Mouse (Mus musculus) G1E (cell line): Measurements from ENCODE around the gene Ankrd55. TPM values are rescaled to one million over a fixed set of nuclear protein-coding genes. Genes with fewer than 3 reads are reported as not detected.

Experiments used
- ATAC-seq: 2 replicates; pipeline ENCODE4 v1.8.0; 2016; ENCODE audit warnings: mild to moderate bottlenecking; ENCODE audit not compliant: insufficient number of reproducible peaks, poor library complexity, low FRiP score, severe bottlenecking; ENCODE audit errors: extremely low read depth
- DNase-seq: peaks from one replicate; pipeline ENCODE4 v3.0.0; 2012; ENCODE audit warnings: low spot score
- H3K27me3 ChIP-seq: 2 replicates; pipeline ENCODE4 v1.6.1; 2012; ENCODE audit warnings: mild to moderate bottlenecking, low read length, inconsistent platforms; ENCODE audit not compliant: insufficient read depth
- H3K36me3 ChIP-seq: replicated peaks from 2 replicates; pipeline ENCODE3; 2012; ENCODE audit warnings: mild to moderate bottlenecking, inconsistent platforms
- H3K4me1 ChIP-seq: 2 replicates; pipeline ENCODE4 v1.6.1; 2012; ENCODE audit warnings: low read depth, low read length, inconsistent platforms, mixed read lengths; ENCODE audit not compliant: insufficient read depth
- H3K4me3 ChIP-seq: 2 replicates; pipeline ENCODE4 v1.5.1; 2012; ENCODE audit warnings: low read depth, mild to moderate bottlenecking, inconsistent platforms, low read length, moderate library complexity, mixed read lengths
- H3K9me3 ChIP-seq: replicated peaks from 2 replicates; pipeline ENCODE4 v1.6.1; 2012; ENCODE audit warnings: inconsistent platforms
- CTCF ChIP-seq: IDR thresholded peaks from 2 replicates; pipeline ENCODE4 v1.5.1; 2012; ENCODE audit warnings: low read depth, low read length, inconsistent platforms, mixed read lengths
- GATA1 ChIP-seq: IDR thresholded peaks from 2 replicates; pipeline ENCODE4 v1.6.1; 2012; ENCODE audit warnings: borderline replicate concordance, low read length, inconsistent platforms, mixed read lengths
- GATA2 ChIP-seq: IDR thresholded peaks from 2 replicates; pipeline ENCODE4 v1.6.1; 2012; ENCODE audit warnings: low read depth, low read length, inconsistent platforms, borderline replicate concordance
- POLR2AphosphoS5 ChIP-seq: IDR thresholded peaks from 2 replicates; pipeline ENCODE4 v1.6.1; 2012; ENCODE audit warnings: low read depth, low read length, inconsistent platforms; ENCODE audit not compliant: insufficient replicate concordance
- TAL1 ChIP-seq: conservative IDR thresholded peaks from 2 replicates; pipeline ENCODE4 v1.6.1; 2012; ENCODE audit warnings: low read depth, low read length, inconsistent platforms, mixed read lengths
- polyA plus RNA-seq: library from polyadenylated mRNA; stranded (reverse); fragments of >175 nt; gene quantifications from 2 replicates; pipeline ENCODE4 v1.2.3, GENCODE M21; 2012
- total RNA-seq, 2 experiments: library from RNA; stranded (forward) in 1 of 2; stranded (reverse) in 1 of 2; fragments of 200-1000 nt in 1 of 2; fragments of >200 nt in 1 of 2; fragmentation: Nextera tagmentation in 1 of 2; gene quantifications; 2 replicates each; pipeline ENCODE4 v1.2.3; 2014 to 2017

Ankrd55 gene
- total and polyA plus RNA-seq, 3 experiments: 0.11 TPM; not detected in 2

DNA sequence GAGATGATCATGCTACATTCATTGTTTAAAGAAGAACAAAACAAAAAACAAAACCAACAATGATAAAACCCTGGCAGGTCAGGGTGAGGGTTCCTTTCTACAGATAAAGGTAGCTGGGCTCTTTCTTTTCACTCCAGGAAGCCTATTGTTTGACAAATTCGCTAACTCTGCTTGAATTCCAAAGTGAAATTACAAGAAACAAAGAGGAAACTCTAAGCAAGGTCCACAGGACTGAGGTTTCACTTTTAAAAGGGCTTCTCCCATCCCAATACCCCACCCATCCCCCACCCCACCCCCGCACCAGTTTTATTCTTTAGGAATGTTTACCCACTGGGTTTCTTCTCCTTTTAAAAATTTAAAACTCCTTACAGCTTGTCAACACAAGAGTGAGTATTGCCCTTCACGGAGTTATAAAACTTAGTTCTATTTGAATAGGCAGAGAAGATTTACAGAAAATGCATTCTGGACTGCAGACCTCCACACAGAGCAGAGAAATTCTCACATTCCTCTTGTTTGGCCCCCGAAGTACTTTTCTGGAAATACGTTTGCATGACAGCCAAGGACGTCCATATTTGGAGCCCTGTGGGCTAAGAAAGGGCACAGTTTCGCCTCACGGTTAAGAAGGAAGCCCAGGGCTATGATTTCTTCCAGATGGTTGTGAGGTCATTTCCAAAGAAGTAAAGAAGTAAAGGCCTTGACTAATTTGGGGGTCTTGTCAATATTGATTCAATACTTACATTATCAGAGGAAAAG, 128.3 kb downstream of the Ankrd55 start:
- no peaks in the 10 kb centered on the region for H3K4me1 ChIP-seq

DNA sequence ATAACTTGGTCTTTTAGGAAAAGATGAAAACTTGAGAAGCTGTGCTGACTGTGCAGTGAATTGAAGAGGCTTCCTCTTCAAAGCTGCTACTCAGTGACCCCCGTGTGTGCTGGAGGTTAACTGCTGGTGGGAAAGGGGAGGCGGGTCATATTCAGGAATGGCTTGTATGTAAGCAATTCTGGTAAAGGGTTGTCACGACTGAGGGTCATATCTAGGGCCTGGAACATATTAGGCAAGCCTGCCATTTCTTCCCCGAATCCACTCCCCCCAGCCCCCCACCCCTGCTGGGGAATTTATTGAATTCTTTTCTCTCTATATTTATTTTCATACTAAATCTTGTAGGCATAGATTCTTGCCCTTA, 128.9 kb downstream of the Ankrd55 start:
- no peaks in the 10 kb centered on the region for H3K9me3 ChIP-seq
- no peak for TF ChIP-seq POLR2AphosphoS5
- TF ChIP-seq GATA2: no peak
- no peak for TF ChIP-seq GATA1
- no peak for TF ChIP-seq CTCF
- TF ChIP-seq TAL1: no peak
- H3K4me3 ChIP-seq: no peak overlapping the region
- H3K27me3 ChIP-seq: peaks cover 7% of the 10 kb centered on the region
- H3K4me1 ChIP-seq: no peaks in the 10 kb centered on the region
- DNase-seq (no peak), ATAC-seq (no peak)
- H3K36me3 ChIP-seq: no peaks in the 10 kb centered on the region

More for the DNA sequence above, 128.3 kb downstream of the Ankrd55 start:
- TF ChIP-seq POLR2AphosphoS5 (no peak), GATA2 (no peak), GATA1 (no peak), TAL1 (no peak), CTCF (no peak)
- Histone ChIP-seq H3K9me3 (no peaks in the 10 kb centered on the region), H3K36me3 (no peaks in the 10 kb centered on the region), H3K27me3 (peaks cover 5% of the 10 kb centered on the region; the same call in 1 of the 2 replicates), H3K4me3 (no peak overlapping the region)
- ATAC-seq (no peak), DNase-seq (no peak)

DNA sequence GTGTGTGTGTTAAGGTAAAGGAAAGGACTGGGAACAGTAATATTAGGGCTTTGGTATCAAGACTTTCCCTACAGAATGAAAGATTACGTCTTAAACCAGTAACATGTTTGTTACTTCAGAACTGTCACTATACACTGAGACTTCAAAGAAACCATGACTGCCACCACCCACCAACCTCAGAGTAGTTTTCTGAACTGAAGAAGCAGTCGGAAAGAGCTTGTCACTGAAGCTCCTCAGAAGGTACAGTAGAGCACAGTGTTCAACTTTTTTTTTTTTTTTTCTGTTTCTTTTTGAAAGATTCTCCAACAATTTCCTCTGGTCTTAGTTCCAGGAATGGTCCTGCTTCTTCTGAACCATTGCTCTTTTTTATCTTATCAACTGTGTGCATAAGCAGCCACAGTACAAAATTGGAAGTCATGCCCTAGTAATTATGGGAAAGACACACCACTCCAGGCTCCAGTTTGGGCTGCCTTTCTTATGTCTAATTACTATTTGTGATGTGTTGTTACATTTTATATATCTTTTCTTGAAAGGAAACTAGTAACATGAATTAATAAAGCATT, 129.7 kb downstream of the Ankrd55 start:
- H3K9me3 ChIP-seq: no peaks in the 10 kb centered on the region
- DNase-seq: no peak
- H3K36me3 ChIP-seq: no peaks in the 10 kb centered on the region
- TF ChIP-seq TAL1 (no peak), GATA1 (no peak), POLR2AphosphoS5 (no peak), GATA2 (no peak), CTCF (no peak)
- no peak overlapping the region for H3K4me3 ChIP-seq
- no peak for ATAC-seq
- H3K27me3 ChIP-seq: peaks cover 9% of the 10 kb centered on the region
- H3K4me1 ChIP-seq: no peaks in the 10 kb centered on the region

DNA sequence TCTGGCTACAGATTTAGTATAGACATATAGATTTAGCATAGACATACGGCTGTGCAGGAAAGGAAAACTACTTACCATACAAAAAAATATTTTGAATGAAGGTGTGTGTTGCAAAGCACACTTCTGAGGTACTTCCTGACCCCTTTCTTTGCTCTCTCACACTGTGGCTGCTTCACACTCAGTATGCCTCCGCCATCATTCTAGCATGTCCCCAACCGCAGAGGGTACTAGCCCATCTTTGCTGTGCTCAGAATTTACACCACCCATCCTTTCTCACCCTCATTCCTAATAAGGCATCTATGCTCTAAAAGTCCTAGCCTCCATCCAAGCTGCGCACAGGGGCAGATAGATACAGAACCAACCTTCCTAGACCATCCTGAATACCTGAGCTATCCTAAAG, 130.3 kb downstream of the Ankrd55 start:
- DNase-seq: no peak

DNA sequence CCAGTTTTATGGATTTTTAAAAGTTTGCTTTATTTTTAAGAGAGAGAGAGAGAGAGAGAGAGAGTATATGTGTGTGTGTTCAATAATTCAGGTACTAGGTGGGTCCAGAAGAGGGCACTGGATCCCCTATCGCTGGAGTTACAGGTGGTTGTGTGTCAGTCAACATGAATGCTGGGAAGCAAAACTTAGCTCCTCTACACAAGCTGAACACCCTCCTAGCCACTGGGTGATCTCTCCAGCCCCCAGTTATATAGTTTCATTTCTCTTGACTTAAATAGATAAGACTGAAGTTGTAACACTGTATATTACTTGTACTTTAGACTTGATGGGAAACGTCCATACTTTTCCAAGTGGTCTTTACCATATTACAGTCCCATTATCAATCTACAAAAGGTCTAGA, 136.0 kb downstream of the Ankrd55 start:
- no peaks in the 10 kb centered on the region for H3K36me3 ChIP-seq
- H3K4me3 ChIP-seq: no peak overlapping the region
- TF ChIP-seq GATA1 (no peak), GATA2 (no peak)
- peaks cover 5% of the 10 kb centered on the region; the same call in 1 of the 2 replicates for H3K4me1 ChIP-seq
- DNase-seq (no peak), ATAC-seq (no peak)
- peaks cover 10% of the 10 kb centered on the region for H3K27me3 ChIP-seq
- no peaks in the 10 kb centered on the region for H3K9me3 ChIP-seq

More for the DNA sequence above, 130.3 kb downstream of the Ankrd55 start:
- Histone ChIP-seq H3K4me3 (no peak overlapping the region), H3K9me3 (no peaks in the 10 kb centered on the region), H3K27me3 (peaks cover 8% of the 10 kb centered on the region), H3K4me1 (no peaks in the 10 kb centered on the region), H3K36me3 (no peaks in the 10 kb centered on the region)
- no peak for TF ChIP-seq GATA1
- ATAC-seq: no peak

DNA sequence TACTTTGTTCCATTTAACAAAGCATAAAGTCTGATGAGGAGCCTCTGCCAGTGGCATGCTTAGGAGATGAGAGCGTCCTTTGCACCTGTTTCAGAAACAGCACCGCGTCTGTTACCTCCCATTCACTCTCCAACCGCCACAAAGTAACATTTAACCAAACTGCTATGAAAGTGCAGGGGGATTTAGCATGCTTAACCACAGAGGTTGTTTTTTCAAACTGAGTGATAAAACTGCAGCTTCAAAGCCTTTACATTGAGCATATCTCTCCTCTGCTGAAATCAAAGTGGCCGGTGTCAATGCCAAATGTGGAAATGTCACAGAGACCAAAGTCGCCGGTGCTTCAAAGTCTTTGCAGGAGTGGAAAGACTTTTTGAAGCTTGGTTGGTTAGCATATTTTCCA, 136.4 kb downstream of the Ankrd55 start:
- TF ChIP-seq GATA1: no peak
- TF ChIP-seq POLR2AphosphoS5: no peak
- no peak for TF ChIP-seq TAL1
- no peak for TF ChIP-seq GATA2
- no peak for TF ChIP-seq CTCF
- ATAC-seq: no peak
- no peak for DNase-seq
- peaks cover 10% of the 10 kb centered on the region for H3K27me3 ChIP-seq
- no peaks in the 10 kb centered on the region for H3K36me3 ChIP-seq
- H3K9me3 ChIP-seq: no peaks in the 10 kb centered on the region
- H3K4me3 ChIP-seq: no peak overlapping the region
- peaks cover 5% of the 10 kb centered on the region; the same call in 1 of the 2 replicates for H3K4me1 ChIP-seq

DNA sequence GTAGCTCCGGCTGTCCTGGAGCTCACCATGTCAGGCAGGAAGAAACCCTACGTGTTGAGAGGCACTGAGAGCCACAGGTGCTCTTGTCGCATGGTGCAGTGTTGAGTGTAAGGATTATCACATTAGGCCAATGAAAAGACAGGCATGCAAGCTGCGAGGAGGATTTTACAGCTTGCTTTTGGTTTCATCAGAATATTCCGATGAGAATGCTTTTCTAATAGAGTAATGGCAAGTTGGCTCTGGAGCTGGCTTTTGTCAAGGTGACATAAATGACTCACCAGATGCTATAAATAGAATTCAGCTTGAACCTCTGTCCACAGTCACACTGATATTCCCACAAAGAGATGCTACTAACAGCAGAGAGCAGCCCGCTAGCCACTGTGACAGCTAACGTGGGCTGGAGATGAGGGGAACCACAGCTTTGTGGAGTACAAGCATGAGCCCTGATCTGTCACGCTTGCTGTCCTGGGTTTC, 137.0 kb downstream of the Ankrd55 start:
- Histone ChIP-seq H3K36me3 (no peaks in the 10 kb centered on the region), H3K9me3 (no peaks in the 10 kb centered on the region), H3K4me3 (no peak overlapping the region), H3K4me1 (peaks cover 5% of the 10 kb centered on the region; the same call in 1 of the 2 replicates), H3K27me3 (peaks cover 7% of the 10 kb centered on the region)
- ATAC-seq: no peak
- no peak for DNase-seq
- no peak for TF ChIP-seq GATA1
- TF ChIP-seq TAL1: no peak
- no peak for TF ChIP-seq GATA2
- no peak for TF ChIP-seq POLR2AphosphoS5
- no peak for TF ChIP-seq CTCF
